Mouse (Mus musculus) midbrain, embryonic 16.5 days (tissue): ENCODE measurements around the gene Pdzrn3. TPM values are rescaled to one million over a fixed set of nuclear protein-coding genes. Genes with fewer than 3 reads are reported as not detected.
A peak's percentile ranks its signal among the peaks of the same experiment; 100 is the strongest.

ENCODE experiments used
- ATAC-seq: fragments of 200-750 bp; cut with Nextera tagmentation; 2 replicates; pipeline ENCODE4 v1.8.0; 2017; ENCODE audit warnings: moderate TSS enrichment
- H3K27ac ChIP-seq: fragments of 300-500 bp; sonication (generic); 2 replicates; pipeline ENCODE4 v1.5.1; 2014; ENCODE audit warnings: mild to moderate bottlenecking, low read length, mixed read lengths
- H3K27me3 ChIP-seq: fragments of 300-500 bp; sonication (generic); 2 replicates; pipeline ENCODE4 v1.6.1; 2014; ENCODE audit warnings: low read depth, low read length, mixed read lengths; ENCODE audit not compliant: control insufficient read depth, insufficient read depth
- H3K36me3 ChIP-seq: fragments of 300-500 bp; sonication (generic); 2 replicates; pipeline ENCODE4 v1.6.1; 2014; ENCODE audit warnings: mild to moderate bottlenecking, low read length, moderate library complexity, mixed read lengths; ENCODE audit not compliant: control insufficient read depth, insufficient read depth
- H3K4me1 ChIP-seq: fragments of 300-500 bp; sonication (generic); 2 replicates; pipeline ENCODE4 v1.6.1; 2014; ENCODE audit warnings: mild to moderate bottlenecking, low read length, mixed read lengths; ENCODE audit not compliant: control insufficient read depth, insufficient read depth
- H3K4me2 ChIP-seq: fragments of 300-500 bp; sonication (generic); 2 replicates; pipeline ENCODE4 v1.6.1; 2014; ENCODE audit warnings: mild to moderate bottlenecking, low read length, mixed read lengths
- H3K4me3 ChIP-seq: fragments of 300-500 bp; sonication (generic); 2 replicates; pipeline ENCODE4 v1.5.1; 2014; ENCODE audit warnings: low read depth, mild to moderate bottlenecking, low read length, moderate library complexity, mixed read lengths
- H3K9ac ChIP-seq: fragments of 300-500 bp; sonication (generic); 2 replicates; pipeline ENCODE4 v1.6.1; 2014; ENCODE audit warnings: low read depth, low read length, mixed read lengths
- H3K9me3 ChIP-seq: fragments of 300-500 bp; sonication (generic); replicated peaks from 2 replicates; pipeline ENCODE4 v1.6.1; 2014; ENCODE audit warnings: mild to moderate bottlenecking, low read length, mixed read lengths; ENCODE audit not compliant: control insufficient read depth, poor library complexity, severe bottlenecking
- WGBS: fragments of 180-500 bp; shearing (Covaris S2); extraction: QIAGEN DNeasy Blood & Tissue Kit; methylation state at CpG from one replicate; pipeline ENCODE4 v1.1.7; 2014; 5-methylcytosine and 5-hydroxymethylcytosine counted together
- polyA plus RNA-seq: library from polyadenylated mRNA; unstranded; fragments of >200 nt; fragmentation: Nextera tagmentation; extraction: Ambion mirVana; gene quantifications from 2 replicates; pipeline ENCODE4 v1.2.1, GENCODE M21; 2015

The Pdzrn3 gene
- polyA plus RNA-seq, 1 experiment from 2014 or later: 20.3 TPM

GRCm38 (mm10) chr6:101327196-101327595 lies 50.5 kb downstream of the Pdzrn3 start:
- Histone ChIP-seq H3K36me3 (no peaks in the 10 kb centered on the region), H3K9me3 (no peaks in the 10 kb centered on the region), H3K4me2 (no peak overlapping the region), H3K27ac (no peak overlapping the region), H3K27me3 (no peaks in the 10 kb centered on the region), H3K4me1 (no peaks in the 10 kb centered on the region), H3K4me3 (no peak overlapping the region), H3K9ac (no peak overlapping the region)
- WGBS: 73% methylated on average over 3 of the region's 3 CpGs
- ATAC-seq: no peak

- Histone ChIP-seq H3K9ac (no peak overlapping the region), H3K36me3 (no peaks in the 10 kb centered on the region), H3K9me3 (no peaks in the 10 kb centered on the region), H3K4me2 (no peak overlapping the region), H3K27me3 (no peaks in the 10 kb centered on the region), H3K4me1 (no peaks in the 10 kb centered on the region), H3K4me3 (no peak overlapping the region), H3K27ac (no peak overlapping the region)
- no peak for ATAC-seq
- WGBS: 89% methylated on average over 3 of the region's 3 CpGs
Observed at GRCm38 (mm10) chr6:101325842-101326639, 51.7 kb downstream of the Pdzrn3 start.

GRCm38 (mm10) chr6:101322580-101322979 lies 55.1 kb downstream of the Pdzrn3 start:
- no peak overlapping the region for H3K9ac ChIP-seq
- no peak overlapping the region for H3K4me3 ChIP-seq
- no peak overlapping the region for H3K4me2 ChIP-seq
- WGBS: 96% methylated on average over 3 of the region's 3 CpGs
- no peak overlapping the region for H3K27ac ChIP-seq
- ATAC-seq: no peak
- no peaks in the 10 kb centered on the region for H3K36me3 ChIP-seq
- H3K9me3 ChIP-seq: no peaks in the 10 kb centered on the region
- no peaks in the 10 kb centered on the region for H3K4me1 ChIP-seq
- H3K27me3 ChIP-seq: no peaks in the 10 kb centered on the region

- Histone ChIP-seq H3K36me3 (no peaks in the 10 kb centered on the region), H3K9me3 (no peaks in the 10 kb centered on the region), H3K4me3 (no peak overlapping the region), H3K9ac (no peak overlapping the region), H3K4me1 (no peaks in the 10 kb centered on the region), H3K4me2 (no peak overlapping the region), H3K27me3 (no peaks in the 10 kb centered on the region), H3K27ac (no peak overlapping the region)
- no peak for ATAC-seq
- WGBS: 90% methylated on average over 3 of the region's 3 CpGs
Observed at GRCm38 (mm10) chr6:101320386-101320785, 57.3 kb downstream of the Pdzrn3 start.

GRCm38 (mm10) chr6:101319374-101319967 lies 58.2 kb downstream of the Pdzrn3 start:
- 87% methylated on average over 7 of the region's 7 CpGs for WGBS
- no peak overlapping the region for H3K27ac ChIP-seq
- no peaks in the 10 kb centered on the region for H3K36me3 ChIP-seq
- no peak for ATAC-seq
- H3K9ac ChIP-seq: no peak overlapping the region
- H3K9me3 ChIP-seq: no peaks in the 10 kb centered on the region
- no peaks in the 10 kb centered on the region for H3K4me1 ChIP-seq
- H3K4me3 ChIP-seq: no peak overlapping the region
- H3K27me3 ChIP-seq: no peaks in the 10 kb centered on the region
- no peak overlapping the region for H3K4me2 ChIP-seq

GRCm38 (mm10) chr6:101318530-101318929 lies 59.2 kb downstream of the Pdzrn3 start:
- no peak overlapping the region for H3K9ac ChIP-seq
- H3K4me2 ChIP-seq: no peak overlapping the region
- no peak for ATAC-seq
- 0 out of 2 replicates have a peak overlapping the region, but pooled peaks have one; percentile 18 for H3K27ac ChIP-seq
- 27% methylated on average over 6 of the region's 6 CpGs for WGBS
- H3K27me3 ChIP-seq: no peaks in the 10 kb centered on the region
- no peaks in the 10 kb centered on the region for H3K36me3 ChIP-seq
- no peaks in the 10 kb centered on the region for H3K4me1 ChIP-seq
- H3K4me3 ChIP-seq: no peak overlapping the region
- H3K9me3 ChIP-seq: no peaks in the 10 kb centered on the region

GRCm38 (mm10) chr6:101311446-101311845 lies 66.3 kb downstream of the Pdzrn3 start:
- no peak overlapping the region for H3K9ac ChIP-seq
- no peak for ATAC-seq
- WGBS: 45% methylated on average over 6 of the region's 6 CpGs
- no peaks in the 10 kb centered on the region for H3K27me3 ChIP-seq
- no peaks in the 10 kb centered on the region for H3K36me3 ChIP-seq
- no peak overlapping the region for H3K4me3 ChIP-seq
- no peak overlapping the region for H3K27ac ChIP-seq
- H3K4me1 ChIP-seq: peaks cover 6% of the 10 kb centered on the region
- H3K4me2 ChIP-seq: no peak overlapping the region
- no peaks in the 10 kb centered on the region for H3K9me3 ChIP-seq

- WGBS: 88% methylated on average over 9 of the region's 9 CpGs
- no peak overlapping the region for H3K4me3 ChIP-seq
Observed at GRCm38 (mm10) chr6:101310491-101310890, 67.2 kb downstream of the Pdzrn3 start.

GRCm38 (mm10) chr6:101307964-101308531 lies 69.6 kb downstream of the Pdzrn3 start:
- peak; percentile 76; the same call in 1 of the 2 replicates for ATAC-seq
- H3K9ac ChIP-seq: no peak overlapping the region
- H3K4me1 ChIP-seq: peaks cover 6% of the 10 kb centered on the region
- WGBS: 17% methylated on average over 11 of the region's 11 CpGs
- H3K4me3 ChIP-seq: no peak overlapping the region
- peak overlapping the region; percentile 6; the same call in 1 of the 2 replicates for H3K4me2 ChIP-seq
- no peaks in the 10 kb centered on the region for H3K36me3 ChIP-seq
- H3K27me3 ChIP-seq: no peaks in the 10 kb centered on the region
- H3K9me3 ChIP-seq: no peaks in the 10 kb centered on the region
- no peak overlapping the region for H3K27ac ChIP-seq

More at GRCm38 (mm10) chr6:101310491-101310890, 67.2 kb downstream of the Pdzrn3 start:
- ATAC-seq: no peak
- no peaks in the 10 kb centered on the region for H3K36me3 ChIP-seq
- no peak overlapping the region for H3K4me2 ChIP-seq
- H3K27ac ChIP-seq: no peak overlapping the region
- H3K9me3 ChIP-seq: no peaks in the 10 kb centered on the region
- H3K4me1 ChIP-seq: peaks cover 6% of the 10 kb centered on the region
- no peak overlapping the region for H3K9ac ChIP-seq
- H3K27me3 ChIP-seq: no peaks in the 10 kb centered on the region
